Mouse (Mus musculus): ENCODE data around the gene Gm10320. TPM values are rescaled to one million over a fixed set of nuclear protein-coding genes. Genes with fewer than 3 reads are reported as not detected.

Gm10320 gene
- polyA plus RNA-seq, 1 experiment = 2.4 TPM

DNA sequence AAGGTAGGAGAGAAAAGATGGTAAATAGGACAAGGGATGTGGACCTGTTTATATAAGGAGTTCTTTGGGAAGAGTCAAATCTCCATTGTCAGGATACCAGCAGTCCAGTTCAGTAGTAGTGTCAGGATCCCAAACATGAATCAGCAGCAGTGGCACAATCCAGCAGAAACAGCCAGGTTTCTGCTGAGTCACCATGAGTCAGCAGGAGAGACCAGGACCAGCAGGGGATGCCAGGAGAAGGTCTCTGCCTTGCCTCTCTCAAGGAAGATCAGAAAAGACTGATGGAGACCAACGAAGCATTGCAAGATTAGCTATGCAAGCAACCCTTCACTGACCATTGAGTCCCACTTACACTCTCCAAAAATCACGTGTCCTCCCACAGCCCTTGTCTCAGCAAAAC lies 35.4 kb downstream of the Gm10320 start:
- no peaks in the 10 kb centered on the region for H3K27me3 ChIP-seq (ENCODE audit: control insufficient read depth, insufficient read depth, low read length)
- no peaks in the 10 kb centered on the region for H3K36me3 ChIP-seq (ENCODE audit: control insufficient read depth, insufficient read depth, low read length)
- no peaks in the 10 kb centered on the region for H3K4me1 ChIP-seq (replicated peaks; ENCODE audit: control insufficient read depth, insufficient read depth, low read length)
- no peak for DNase-seq
- no peak for TF ChIP-seq CTCF (IDR thresholded peaks at IDR 0.05; ENCODE audit: borderline replicate concordance, control insufficient read depth, extremely low read depth, insufficient read depth, low read length, poor library complexity)
- no peak for TF ChIP-seq POLR2A (IDR thresholded peaks at IDR 0.05; ENCODE audit: control insufficient read depth, extremely low read depth, insufficient read depth, low read length, poor library complexity)
- WGBS = 67% methylated on average over 2 of the region's 2 CpGs
- no peak overlapping the region for H3K27ac ChIP-seq (ENCODE audit: control insufficient read depth, insufficient read depth, low read length)
- H3K4me3 ChIP-seq (ENCODE audit: control insufficient read depth, insufficient read depth, low read length) = no peak overlapping the region

DNA sequence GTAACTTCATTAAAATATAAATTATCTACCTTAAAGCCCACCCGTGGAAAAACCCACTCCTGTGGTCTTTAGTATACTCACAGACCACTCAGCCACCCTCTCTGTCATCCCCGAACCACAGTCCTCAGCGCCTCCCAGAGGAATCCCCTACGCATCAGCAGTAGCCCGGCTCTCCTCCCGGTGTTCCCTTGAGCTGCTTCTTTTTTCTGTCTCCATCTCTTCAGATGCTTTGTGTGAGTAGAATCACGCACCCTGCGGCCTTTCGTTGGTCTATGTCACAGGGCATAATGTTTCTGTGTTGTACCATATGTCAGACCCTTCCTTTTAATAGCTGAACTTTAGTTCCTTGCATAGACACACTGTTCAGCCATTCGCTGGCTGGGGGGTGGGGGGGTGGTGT lies 36.2 kb downstream of the Gm10320 start:
- TF ChIP-seq CTCF (IDR thresholded peaks at IDR 0.05; ENCODE audit: borderline replicate concordance, control insufficient read depth, extremely low read depth, insufficient read depth, low read length, poor library complexity) (no peak), POLR2A (IDR thresholded peaks at IDR 0.05; ENCODE audit: control insufficient read depth, extremely low read depth, insufficient read depth, low read length, poor library complexity) (no peak)
- no peaks in the 10 kb centered on the region for H3K36me3 ChIP-seq (ENCODE audit: control insufficient read depth, insufficient read depth, low read length)
- no peaks in the 10 kb centered on the region for H3K27me3 ChIP-seq (ENCODE audit: control insufficient read depth, insufficient read depth, low read length)
- H3K27ac ChIP-seq (ENCODE audit: control insufficient read depth, insufficient read depth, low read length) = no peak overlapping the region
- no peak overlapping the region for H3K4me3 ChIP-seq (ENCODE audit: control insufficient read depth, insufficient read depth, low read length)
- 92% methylated on average over 10 of the region's 10 CpGs for WGBS
- no peak for DNase-seq
- no peaks in the 10 kb centered on the region for H3K4me1 ChIP-seq (replicated peaks; ENCODE audit: control insufficient read depth, insufficient read depth, low read length)

DNA sequence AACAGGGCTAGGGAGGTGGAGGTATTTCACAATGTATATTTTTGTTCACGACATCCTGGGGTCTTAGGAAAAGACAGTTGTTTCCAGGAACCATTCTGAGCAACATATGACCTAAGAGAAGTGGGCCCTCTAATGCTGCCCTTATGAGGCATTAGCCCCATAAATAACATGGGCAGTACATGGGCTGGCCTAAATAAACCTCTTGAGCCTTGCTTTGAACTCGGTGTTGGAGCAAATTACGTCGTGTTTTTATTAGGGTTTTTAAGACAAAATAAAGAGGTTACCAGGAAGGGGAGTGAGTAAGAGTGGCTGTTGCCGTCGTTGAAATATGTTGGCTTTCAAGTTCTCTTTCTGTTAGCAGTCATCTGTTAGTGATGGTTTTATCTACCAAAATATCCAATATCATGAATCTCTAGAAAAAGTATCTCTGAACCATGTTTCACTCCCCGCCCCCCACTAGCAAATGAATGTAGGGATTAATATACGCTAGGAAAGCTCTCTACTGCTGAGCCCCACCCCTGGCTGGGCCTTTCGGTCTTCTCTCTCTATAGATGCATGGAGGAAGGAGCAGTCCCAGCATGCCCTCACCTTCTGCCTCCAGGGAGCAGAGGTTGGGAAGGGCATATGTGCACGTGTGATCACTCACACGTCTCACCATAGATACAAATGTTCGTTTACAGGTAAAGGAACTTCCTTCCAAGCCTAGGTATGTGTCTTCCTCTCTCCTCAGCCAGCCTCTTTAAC lies 37.4 kb downstream of the Gm10320 start:
- no peak for DNase-seq
- Histone ChIP-seq H3K4me1 (replicated peaks; ENCODE audit: control insufficient read depth, insufficient read depth, low read length) (no peaks in the 10 kb centered on the region), H3K27me3 (ENCODE audit: control insufficient read depth, insufficient read depth, low read length) (no peaks in the 10 kb centered on the region), H3K27ac (ENCODE audit: control insufficient read depth, insufficient read depth, low read length) (no peak overlapping the region), H3K36me3 (ENCODE audit: control insufficient read depth, insufficient read depth, low read length) (no peaks in the 10 kb centered on the region), H3K4me3 (ENCODE audit: control insufficient read depth, insufficient read depth, low read length) (no peak overlapping the region)
- TF ChIP-seq CTCF (IDR thresholded peaks at IDR 0.05; ENCODE audit: borderline replicate concordance, control insufficient read depth, extremely low read depth, insufficient read depth, low read length, poor library complexity) (no peak), POLR2A (IDR thresholded peaks at IDR 0.05; ENCODE audit: control insufficient read depth, extremely low read depth, insufficient read depth, low read length, poor library complexity) (no peak)
- WGBS = 88% methylated on average over 12 of the region's 12 CpGs

DNA sequence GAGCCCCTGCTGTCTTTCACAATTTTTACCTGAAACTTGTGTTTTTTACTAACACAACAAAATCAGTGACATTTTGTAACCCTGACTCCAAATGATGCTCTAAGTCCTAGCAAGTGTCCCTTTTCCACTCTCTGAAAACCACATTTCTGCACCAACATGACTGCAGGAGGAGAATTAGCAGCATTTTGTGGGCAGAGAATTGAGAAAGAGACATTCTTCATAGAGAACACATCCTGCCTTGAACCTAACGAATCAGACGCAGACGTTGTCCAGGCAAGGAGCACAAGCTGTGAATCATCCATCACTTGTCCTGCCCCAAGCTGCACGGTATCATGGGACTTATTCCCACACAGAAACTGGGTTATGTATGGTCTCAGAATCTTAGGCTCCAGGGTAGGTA lies 38.7 kb downstream of the Gm10320 start:
- H3K27me3 ChIP-seq (ENCODE audit: control insufficient read depth, insufficient read depth, low read length) = no peaks in the 10 kb centered on the region
- H3K36me3 ChIP-seq (ENCODE audit: control insufficient read depth, insufficient read depth, low read length) = no peaks in the 10 kb centered on the region
- WGBS = 84% methylated on average over 4 of the region's 4 CpGs
- H3K4me3 ChIP-seq (ENCODE audit: control insufficient read depth, insufficient read depth, low read length) = no peak overlapping the region
- no peak for DNase-seq
- no peak for TF ChIP-seq POLR2A (IDR thresholded peaks at IDR 0.05; ENCODE audit: control insufficient read depth, extremely low read depth, insufficient read depth, low read length, poor library complexity)
- TF ChIP-seq CTCF (IDR thresholded peaks at IDR 0.05; ENCODE audit: borderline replicate concordance, control insufficient read depth, extremely low read depth, insufficient read depth, low read length, poor library complexity) = no peak
- no peak overlapping the region for H3K27ac ChIP-seq (ENCODE audit: control insufficient read depth, insufficient read depth, low read length)
- no peaks in the 10 kb centered on the region for H3K4me1 ChIP-seq (replicated peaks; ENCODE audit: control insufficient read depth, insufficient read depth, low read length)

DNA sequence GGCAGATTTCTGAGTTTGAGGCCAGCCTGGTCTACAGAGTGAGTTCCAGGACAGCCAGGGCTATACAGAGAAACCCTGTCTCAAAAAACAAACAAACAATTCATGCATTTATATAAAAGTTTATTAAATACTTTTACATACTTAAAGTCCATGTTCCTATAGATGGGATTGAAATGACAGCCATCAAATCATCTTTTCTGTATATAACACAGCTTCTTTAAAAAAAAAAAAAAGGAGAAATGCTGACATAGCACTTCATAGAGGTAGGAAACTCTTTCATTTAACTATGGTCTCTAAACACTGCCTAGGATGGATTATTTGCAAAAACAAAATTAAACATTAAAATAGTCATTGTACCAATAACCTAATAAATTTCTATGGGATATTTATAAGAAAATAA lies 43.1 kb downstream of the Gm10320 start:
- Histone ChIP-seq H3K27me3 (ENCODE audit: control insufficient read depth, insufficient read depth, low read length) (no peaks in the 10 kb centered on the region), H3K36me3 (ENCODE audit: control insufficient read depth, insufficient read depth, low read length) (no peaks in the 10 kb centered on the region)
- no peak for TF ChIP-seq POLR2A (IDR thresholded peaks at IDR 0.05; ENCODE audit: control insufficient read depth, extremely low read depth, insufficient read depth, low read length, poor library complexity)
- TF ChIP-seq CTCF (IDR thresholded peaks at IDR 0.05; ENCODE audit: borderline replicate concordance, control insufficient read depth, extremely low read depth, insufficient read depth, low read length, poor library complexity) = no peak

DNA sequence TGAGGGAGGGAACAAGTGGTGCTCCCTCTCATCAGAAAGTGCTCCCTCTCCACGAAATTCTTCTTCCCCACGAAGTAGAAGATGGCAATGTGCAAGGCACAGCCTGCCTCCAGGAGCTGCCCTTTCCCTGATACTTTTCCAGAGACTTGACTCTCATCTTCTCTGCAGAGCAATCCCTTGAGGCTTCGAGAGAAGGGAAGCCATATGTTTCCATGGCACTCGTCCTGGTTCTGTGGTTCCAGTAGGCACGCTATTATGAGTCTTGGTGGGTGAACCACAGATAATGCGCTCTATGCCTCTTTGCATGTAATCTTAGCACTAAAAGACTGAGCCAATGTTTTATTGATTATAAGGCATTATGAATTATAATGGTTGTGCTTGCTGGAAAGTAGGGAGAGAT lies 44.1 kb downstream of the Gm10320 start:
- DNase-seq = no peak
- H3K27ac ChIP-seq (ENCODE audit: control insufficient read depth, insufficient read depth, low read length) = no peak overlapping the region
- H3K27me3 ChIP-seq (ENCODE audit: control insufficient read depth, insufficient read depth, low read length) = no peaks in the 10 kb centered on the region
- H3K4me1 ChIP-seq (replicated peaks; ENCODE audit: control insufficient read depth, insufficient read depth, low read length) = no peaks in the 10 kb centered on the region
- TF ChIP-seq POLR2A (IDR thresholded peaks at IDR 0.05; ENCODE audit: control insufficient read depth, extremely low read depth, insufficient read depth, low read length, poor library complexity) = no peak
- H3K36me3 ChIP-seq (ENCODE audit: control insufficient read depth, insufficient read depth, low read length) = no peaks in the 10 kb centered on the region
- H3K4me3 ChIP-seq (ENCODE audit: control insufficient read depth, insufficient read depth, low read length) = no peak overlapping the region
- WGBS = 79% methylated on average over 6 of the region's 6 CpGs

More for the DNA sequence above, 43.1 kb downstream of the Gm10320 start:
- no peak overlapping the region for H3K27ac ChIP-seq (ENCODE audit: control insufficient read depth, insufficient read depth, low read length)
- no peak overlapping the region for H3K4me3 ChIP-seq (ENCODE audit: control insufficient read depth, insufficient read depth, low read length)
- DNase-seq = no peak
- H3K4me1 ChIP-seq (replicated peaks; ENCODE audit: control insufficient read depth, insufficient read depth, low read length) = no peaks in the 10 kb centered on the region
